Mouse (Mus musculus) heart, postnatal 36 days (tissue): ENCODE measurements at regions not wholly inside any gene's neighbourhood (a gene's known extent, or its start where the extent isn't known, plus 50 kb on each side); places are given as distances from the start of the nearest gene placed in this dataset.

Source experiments
- DNase-seq, 2 experiments: peaks; one replicate each; pipeline ENCODE4 v3.0.0; 2021 to 2022
- intact Hi-C: fragments of 180-260 bp; cut with DNase I; formaldehyde crosslinking; loops from one replicate; pipeline ENCODE4 v1.15.1; 2025
- microRNA-seq, 2 experiments: library from miRNA; unstranded; fragments of <30 nt; microRNA quantifications; one replicate each; pipeline ENCODE4 v1.2.0; 2021; ENCODE audit warnings: borderline number of aligned reads in 2 of 2

GRCm38 (mm10) chr1:83569991-83570390 is 162.0 kb upstream of the Sphkap start:
- no peak for DNase-seq
- intact Hi-C loops = no loop called here

GRCm38 (mm10) chr1:83568746-83569145 is 160.7 kb upstream of the Sphkap start:
- intact Hi-C loops = no loop called here
- DNase-seq = no peak

- intact Hi-C loops = no loop called here
- DNase-seq = no peak
Measured at GRCm38 (mm10) chr1:83551617-83552016, 143.6 kb upstream of the Sphkap start.

GRCm38 (mm10) chr1:83535461-83535860 is 127.5 kb upstream of the Sphkap start:
- no peak for DNase-seq
- intact Hi-C loops = no loop called here

GRCm38 (mm10) chr1:83527803-83528202 is 119.8 kb upstream of the Sphkap start:
- DNase-seq = no peak
- intact Hi-C loops = no loop called here

- DNase-seq = no peak
- intact Hi-C loops = no loop called here
Measured at GRCm38 (mm10) chr1:83509356-83509755, 101.4 kb upstream of the Sphkap start.

- DNase-seq = no peak
- intact Hi-C loops = no loop called here
Measured at GRCm38 (mm10) chr1:83505386-83505785, 97.4 kb upstream of the Sphkap start.

- intact Hi-C loops = no loop called here
Measured at GRCm38 (mm10) chr1:83496888-83497287, 88.9 kb upstream of the Sphkap start.

GRCm38 (mm10) chr1:83496380-83496779 is 88.4 kb upstream of the Sphkap start:
- intact Hi-C loops = no loop called here
- DNase-seq = no peak

More at GRCm38 (mm10) chr1:83496888-83497287, 88.9 kb upstream of the Sphkap start:
- no peak for DNase-seq

GRCm38 (mm10) chr1:83495022-83495421 is 87.0 kb upstream of the Sphkap start:
- no peak for DNase-seq
- intact Hi-C loops = no loop called here

GRCm38 (mm10) chr1:83479111-83479510 is 71.1 kb upstream of the Sphkap start:
- intact Hi-C loops = no loop called here

More at GRCm38 (mm10) chr1:83479111-83479510, 71.1 kb upstream of the Sphkap start:
- no peak for DNase-seq

Small RNAs in the stretch of these regions (microRNA-seq; reads per million reads assigned to microRNA genes)
- 0 reads per million in 2 experiments for gene Gm25754
